ENCODE assay signal across 17 mouse cellular contexts in the genomic region with DNA sequence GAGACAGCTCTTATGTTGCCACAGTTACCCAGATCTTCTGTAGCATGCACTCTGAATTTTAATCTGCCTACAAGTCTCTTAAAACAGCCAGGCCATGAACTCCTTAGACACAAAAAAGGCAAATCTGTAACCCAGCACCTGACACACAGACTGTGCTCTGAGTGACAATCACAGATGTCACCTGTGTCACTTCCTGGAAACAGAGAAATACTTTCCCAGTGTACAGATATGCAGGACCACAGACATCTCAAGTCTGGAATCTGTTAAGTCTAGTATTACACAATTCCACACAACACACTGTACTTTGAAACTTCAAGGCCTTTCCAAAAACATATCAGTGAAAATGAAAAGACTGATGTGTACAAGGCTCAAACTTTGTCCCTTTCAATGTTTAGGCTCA.
"Had no signal": no experiment of that assay in that cellular context is flagged by ENCODE, and none has a peak within 500 bp of the region (broad histone marks: within the 10 kb centered on the region; RNA-seq: fewer than 3 reads in every experiment).

No protein-coding gene starts in this region.

- H3K36me3 ChIP-seq: intestine, embryonic 15.5 days; liver, embryonic 13.5 days; midbrain, embryonic 15.5 days had no signal

- H3K27me3 ChIP-seq: intestine, embryonic 15.5 days; kidney, embryonic 15.5 days; liver, embryonic 13.5 days; lung, embryonic 15.5 days; megakaryocyte, embryonic 14.5 days; midbrain, embryonic 15.5 days; neural tube, embryonic 13.5 days had no signal

- ATAC-seq: intestine, embryonic 15.5 days; midbrain, embryonic 15.5 days had no signal

- H3K4me1 ChIP-seq: intestine, embryonic 15.5 days; kidney, embryonic 15.5 days; liver, embryonic 13.5 days; lung, embryonic 15.5 days; midbrain, embryonic 15.5 days; neural tube, embryonic 13.5 days had no signal

- H3K27ac ChIP-seq: intestine, embryonic 15.5 days; kidney, embryonic 15.5 days; left cerebral cortex, adult 2 months; liver, embryonic 13.5 days; lung, embryonic 15.5 days; midbrain, embryonic 15.5 days; neural tube, embryonic 13.5 days had no signal

- H3K9ac ChIP-seq: intestine, embryonic 15.5 days; kidney, embryonic 15.5 days; liver, embryonic 13.5 days; lung, embryonic 15.5 days; midbrain, embryonic 15.5 days; neural tube, embryonic 13.5 days had no signal

- H3K4me3 ChIP-seq: intestine, embryonic 15.5 days; kidney, embryonic 15.5 days; left cerebral cortex, adult 2 months; liver, embryonic 13.5 days; lung, embryonic 15.5 days; megakaryocyte, embryonic 14.5 days; midbrain, embryonic 15.5 days; neural tube, embryonic 13.5 days had no signal

- H3K9me3 ChIP-seq: intestine, embryonic 15.5 days; kidney, embryonic 15.5 days; liver, embryonic 13.5 days; lung, embryonic 15.5 days; megakaryocyte, embryonic 14.5 days; midbrain, embryonic 15.5 days; neural tube, embryonic 13.5 days had no signal

- H3K4me2 ChIP-seq: intestine, embryonic 15.5 days; kidney, embryonic 15.5 days; liver, embryonic 13.5 days; lung, embryonic 15.5 days; midbrain, embryonic 11.5 days; midbrain, embryonic 15.5 days; neural tube, embryonic 13.5 days had no signal

- DNase-seq: kidney, adult 2 months; kidney, postnatal 14 days; liver, embryonic 13.5 days; lung, postnatal 4 days; retina, postnatal 1 day; right cerebral cortex, postnatal 4 days; spleen, adult 18-20 months; thymus, adult 2 months; thymus, postnatal 25 days had no signal
